Mouse (Mus musculus) NIH3T3 (cell line): ENCODE data around the gene Etnk2.

Experiments used
- DNase-seq: peaks from one replicate; pipeline ENCODE4 v3.0.0-alpha.2; 2012; ENCODE audit warnings: low read depth

Etnk2 gene

DNA sequence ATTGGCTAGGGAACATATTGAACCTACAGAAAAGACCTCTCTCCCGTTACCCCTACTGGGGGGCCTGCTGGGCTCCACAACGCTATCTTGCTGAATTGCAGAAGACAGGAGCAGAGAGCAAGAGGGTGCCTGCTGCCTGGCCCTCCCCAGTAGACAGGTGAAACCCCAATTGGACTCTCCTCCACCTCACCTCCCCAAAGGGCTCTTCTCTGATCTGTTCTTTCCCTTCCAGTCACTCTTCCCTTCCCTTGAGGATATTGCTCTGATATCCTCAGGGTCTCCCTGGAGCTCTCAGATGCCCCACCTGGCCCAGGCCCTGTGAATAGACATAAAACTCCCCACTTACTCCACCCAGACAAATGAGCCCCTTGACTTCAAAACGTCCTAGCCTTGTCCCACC, 53.7 kb downstream of the Etnk2 start:
- DNase-seq, result no peak

GRCm38 (mm10) chr1:133417539-133417938, 54.2 kb downstream of the Etnk2 start:
- DNase-seq, result no peak

DNA sequence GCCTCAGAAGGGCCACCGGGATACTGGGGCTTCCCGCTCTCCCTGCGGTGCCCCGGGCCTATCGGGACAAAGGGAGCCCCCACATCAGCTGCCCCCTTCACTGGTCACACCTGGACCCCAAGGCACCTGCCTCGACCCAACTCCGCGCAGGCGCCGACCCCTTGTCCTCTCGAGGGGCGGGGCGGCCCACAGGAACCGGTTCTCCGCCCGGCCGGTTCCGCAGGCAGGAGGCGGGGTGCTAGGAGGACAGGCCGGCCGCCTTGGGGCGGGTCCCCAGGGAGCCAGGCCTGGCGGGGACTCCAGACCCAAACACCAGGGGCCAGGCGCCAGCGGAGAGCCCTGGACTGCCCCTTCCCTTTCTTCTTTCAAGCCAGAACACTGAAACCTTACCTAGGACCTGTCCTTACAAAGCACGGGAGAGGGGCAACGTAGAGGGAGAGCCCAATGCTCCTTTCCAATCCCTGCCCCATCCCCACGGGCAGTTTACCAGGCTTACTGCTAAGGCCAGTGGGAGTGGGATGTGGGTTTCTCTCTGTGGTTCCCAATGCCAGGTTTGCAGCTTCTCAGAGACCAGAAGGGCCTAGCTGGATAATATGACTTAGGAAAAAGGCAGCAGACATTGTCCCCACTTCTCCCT, 54.9 kb downstream of the Etnk2 start:
- DNase-seq, result no peak

DNA sequence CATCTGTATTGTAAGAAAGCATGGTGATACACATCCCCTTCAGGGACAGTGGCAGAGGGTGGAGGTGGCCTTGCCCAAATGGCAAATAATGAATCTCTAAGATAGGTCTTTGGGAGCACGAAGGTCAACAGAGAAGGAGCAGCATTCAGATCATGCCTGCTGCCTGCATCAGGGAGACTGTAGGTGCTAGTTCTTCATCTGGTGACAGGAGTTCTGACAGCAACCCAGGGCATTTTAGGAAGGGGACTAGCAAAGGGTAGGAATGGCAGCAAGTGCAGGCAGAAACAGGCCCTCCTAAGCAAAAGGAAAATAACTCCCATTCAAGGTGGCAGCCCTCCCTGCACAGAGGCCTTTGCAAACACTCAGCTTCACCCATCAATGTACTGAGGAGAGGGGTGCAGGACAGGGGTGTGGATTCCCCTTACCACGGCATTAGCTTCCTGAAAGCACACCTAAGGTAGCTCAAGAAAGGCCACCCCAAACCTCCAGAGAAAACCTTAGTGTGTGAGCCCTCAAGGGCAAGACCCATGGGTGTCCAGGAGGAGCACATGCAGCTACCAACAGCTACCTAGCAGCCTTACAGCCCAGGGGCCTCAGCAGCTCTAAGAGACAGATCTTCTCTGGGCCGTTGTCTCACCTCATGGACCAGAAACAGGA, 55.9 kb downstream of the Etnk2 start:
- no peak for DNase-seq

DNA sequence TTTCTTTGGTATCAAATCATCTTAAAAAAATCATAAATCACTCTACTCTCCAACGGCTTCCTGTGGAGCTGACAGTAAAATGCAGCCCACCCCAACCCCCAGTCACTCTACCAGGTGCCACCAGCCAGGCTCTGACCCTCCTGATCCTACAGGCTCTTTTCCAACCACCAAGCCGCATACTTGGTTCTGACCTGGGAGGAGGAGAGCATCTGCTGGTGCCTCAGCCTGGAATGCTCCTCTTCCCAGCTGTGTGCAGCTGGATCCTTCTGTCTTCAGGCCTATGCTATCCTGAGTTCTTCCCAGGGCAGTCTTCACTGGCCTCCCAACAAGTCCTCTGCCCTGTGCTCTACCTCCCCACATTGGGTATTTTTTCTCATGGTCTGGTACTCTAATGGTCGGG, 57.1 kb downstream of the Etnk2 start:
- DNase-seq, result no peak

GRCm38 (mm10) chr1:133421061-133421460, 57.7 kb downstream of the Etnk2 start:
- no peak for DNase-seq

DNA sequence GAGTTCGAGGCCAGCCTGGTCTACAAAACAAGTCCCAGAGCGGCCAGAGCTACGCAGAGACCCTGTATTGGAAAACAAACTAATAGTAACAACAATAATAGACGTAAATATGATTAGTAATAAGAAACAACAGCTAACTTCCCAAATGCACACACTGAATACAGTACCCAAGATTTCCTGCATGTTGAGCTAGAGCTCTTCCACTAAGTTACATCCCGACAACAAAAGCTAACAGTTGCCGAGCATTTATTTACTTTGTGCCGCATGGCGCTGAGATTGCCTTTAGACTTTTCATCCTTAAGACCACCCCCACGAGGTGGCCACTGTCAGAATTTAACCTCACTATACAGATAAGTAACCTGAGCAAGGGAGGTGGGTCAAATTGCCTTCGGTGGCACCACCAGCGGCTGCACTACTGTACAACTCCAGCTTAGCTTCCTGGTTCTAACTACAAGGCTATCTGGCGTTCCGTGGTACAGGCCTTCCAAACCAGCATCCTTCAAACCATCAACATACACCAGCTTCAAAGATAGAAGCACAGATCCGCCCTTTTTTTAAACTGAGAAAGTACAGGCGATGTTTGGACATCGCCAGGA, 58.7 kb downstream of the Etnk2 start:
- no peak for DNase-seq

- no peak for DNase-seq
Observed at GRCm38 (mm10) chr1:133422615-133423161, 59.3 kb downstream of the Etnk2 start.

DNA sequence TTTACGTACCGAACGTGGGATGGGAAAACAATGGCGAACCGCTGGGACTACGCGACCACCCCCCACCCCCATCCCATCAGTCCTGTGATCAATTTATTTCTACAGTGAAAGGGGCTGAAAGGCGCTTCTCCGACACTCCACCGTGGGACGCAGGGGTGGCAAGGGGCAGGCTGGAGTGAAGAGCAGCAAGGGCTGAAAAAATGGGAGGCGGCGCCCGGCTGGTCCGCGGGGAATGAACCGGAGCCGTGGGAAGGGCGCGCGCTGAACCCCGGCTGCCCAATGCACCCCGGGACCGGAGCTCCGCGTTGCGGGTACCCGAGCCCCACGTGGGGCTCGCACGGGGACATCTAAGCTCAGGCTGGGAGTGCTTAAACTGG, 59.8 kb downstream of the Etnk2 start:
- no peak for DNase-seq

GRCm38 (mm10) chr1:133423543-133424480, 60.4 kb downstream of the Etnk2 start, which contains the start of gene Sox13:
TSS of gene Sox13 (minus strand) at chr1:133424377.
- DNase-seq, result no peak

- no peak for DNase-seq
Observed at GRCm38 (mm10) chr1:133424547-133425140, 61.3 kb downstream of the Etnk2 start.
